Mouse (Mus musculus) midbrain, embryonic 14.5 days (tissue): ENCODE data around the gene 2310050C09Rik. TPM values are rescaled to one million over a fixed set of nuclear protein-coding genes. Genes with fewer than 3 reads are reported as not detected.

Experiments
- ATAC-seq: fragments of 200-750 bp; cut with Nextera tagmentation; 2 replicates; pipeline ENCODE4 v1.8.0; 2017; ENCODE audit warnings: moderate number of reproducible peaks, moderate library complexity; ENCODE audit not compliant: low FRiP score, low TSS enrichment
- DNase-seq: peaks from one replicate; pipeline ENCODE4 v3.0.0-alpha.2; 2015
- H3K27ac ChIP-seq: fragments of 300-500 bp; sonication (generic); replicated peaks from 2 replicates; pipeline ENCODE4 v1.5.1; 2014; ENCODE audit warnings: mild to moderate bottlenecking, low read depth, low read length, moderate library complexity
- H3K27me3 ChIP-seq: fragments of 300-500 bp; sonication (generic); 2 replicates; pipeline ENCODE4 v1.6.1; 2014; ENCODE audit warnings: low read length, control low read depth, mixed read lengths; ENCODE audit not compliant: control insufficient read depth, insufficient read depth
- H3K36me3 ChIP-seq: fragments of 300-500 bp; sonication (generic); 2 replicates; pipeline ENCODE4 v1.6.1; 2014; ENCODE audit warnings: low read length, control low read depth; ENCODE audit not compliant: control insufficient read depth, insufficient read depth
- H3K4me1 ChIP-seq: fragments of 300-500 bp; sonication (generic); 2 replicates; pipeline ENCODE4 v1.6.1; 2014; ENCODE audit warnings: mild to moderate bottlenecking, antibody characterized with exemption, low read length, control low read depth; ENCODE audit not compliant: control insufficient read depth, insufficient read depth
- H3K4me2 ChIP-seq: fragments of 300-500 bp; sonication (generic); 2 replicates; pipeline ENCODE4 v1.6.1; 2014; ENCODE audit warnings: mild to moderate bottlenecking, low read length, moderate library complexity
- H3K4me3 ChIP-seq: fragments of 300-500 bp; sonication (generic); replicated peaks from 2 replicates; pipeline ENCODE4 v1.5.1; 2014; ENCODE audit warnings: low read depth, low read length
- H3K9ac ChIP-seq: fragments of 300-500 bp; sonication (generic); replicated peaks from 2 replicates; pipeline ENCODE4 v1.6.1; 2014; ENCODE audit warnings: mild to moderate bottlenecking, low read length, moderate library complexity
- H3K9me3 ChIP-seq: fragments of 300-500 bp; sonication (generic); 2 replicates; pipeline ENCODE4 v1.6.1; 2016; ENCODE audit warnings: low read length, control low read depth, mixed read lengths; ENCODE audit not compliant: control insufficient read depth
- WGBS: fragments of 180-500 bp; shearing (Covaris S2); extraction: QIAGEN DNeasy Blood & Tissue Kit; methylation state at CpG from one replicate; pipeline ENCODE4 v1.1.7; 2014; 5-methylcytosine and 5-hydroxymethylcytosine counted together
- polyA plus RNA-seq: library from polyadenylated mRNA; unstranded; fragments of >200 nt; fragmentation: Nextera tagmentation; extraction: Ambion mirVana; gene quantifications from 2 replicates; pipeline ENCODE4 v1.2.1, GENCODE M21; 2014

2310050C09Rik gene
- polyA plus RNA-seq, 1 experiment from 2014 or later: not detected

GRCm38 (mm10) chr3:92827108-92827507, 42.9 kb downstream of the 2310050C09Rik start, which contains the start of gene Kprp:
Kprp (minus strand) TSS chr3:92827247.
- Histone ChIP-seq H3K9ac (no peak within 1 kb of the TSS), H3K4me2 (no peak within 1 kb of the TSS), H3K27ac (no peak within 1 kb of the TSS), H3K27me3 (no peaks in the 10 kb centered on the region), H3K9me3 (no peaks in the 10 kb centered on the region), H3K4me3 (no peak within 1 kb of the TSS), H3K36me3 (no peaks in the 10 kb centered on the region), H3K4me1 (no peaks in the 10 kb centered on the region)
- no peak for ATAC-seq
- 60% methylated on average over 1 of the region's 1 CpGs for WGBS
- no peak for DNase-seq

GRCm38 (mm10) chr3:92825808-92826207, 44.2 kb downstream of the 2310050C09Rik start:
- Histone ChIP-seq H3K27ac (no peak overlapping the region), H3K9me3 (no peaks in the 10 kb centered on the region), H3K4me3 (no peak overlapping the region), H3K36me3 (no peaks in the 10 kb centered on the region), H3K27me3 (no peaks in the 10 kb centered on the region), H3K4me2 (no peak overlapping the region), H3K4me1 (no peaks in the 10 kb centered on the region), H3K9ac (no peak overlapping the region)
- DNase-seq: no peak
- WGBS: 34% methylated on average over 1 of the region's 1 CpGs
- no peak for ATAC-seq

Other genes starting within 250 kb of the 2310050C09Rik start
- gene Lce6a, start 248.6 kb downstream of the 2310050C09Rik start, polyA plus RNA-seq: not detected in 2 replicates
- gene Lce1a1, start 221.9 kb downstream of the 2310050C09Rik start, polyA plus RNA-seq: not detected in 2 replicates
- not detected in 2 replicates for gene Lce1b, start 213.3 kb downstream of the 2310050C09Rik start, polyA plus RNA-seq
- gene Lce1a2, start 199.9 kb downstream of the 2310050C09Rik start, polyA plus RNA-seq: not detected in 2 replicates
- gene Lce1c, start 191.0 kb downstream of the 2310050C09Rik start, polyA plus RNA-seq: not detected in 2 replicates
- gene Lce1d, start 183.0 kb downstream of the 2310050C09Rik start, polyA plus RNA-seq: not detected in 2 replicates
- gene Lce1e, start 161.1 kb downstream of the 2310050C09Rik start, polyA plus RNA-seq: not detected in 2 replicates
- gene Lce1f, start 149.9 kb downstream of the 2310050C09Rik start, polyA plus RNA-seq: not detected in 2 replicates
- gene Gm38119, start 131.1 kb downstream of the 2310050C09Rik start, polyA plus RNA-seq: not detected in 2 replicates
- not detected in 2 replicates for gene Lce1g, start 117.9 kb downstream of the 2310050C09Rik start, polyA plus RNA-seq
- gene Lce1h, start 105.2 kb downstream of the 2310050C09Rik start, polyA plus RNA-seq: not detected in 2 replicates
- not detected in 2 replicates for gene Lce1i, start 91.3 kb downstream of the 2310050C09Rik start, polyA plus RNA-seq
- not detected in 2 replicates for gene Lce1j, start 79.7 kb downstream of the 2310050C09Rik start, polyA plus RNA-seq
- not detected in 2 replicates for gene Lce1k, start 62.3 kb downstream of the 2310050C09Rik start, polyA plus RNA-seq
- not detected in 2 replicates for gene Kprp, start 43.0 kb downstream of the 2310050C09Rik start, polyA plus RNA-seq
- gene Lce1l, start 18.9 kb downstream of the 2310050C09Rik start, polyA plus RNA-seq: not detected in 2 replicates
- gene Lce3a, start 56.0 kb upstream of the 2310050C09Rik start, polyA plus RNA-seq: not detected in 2 replicates
- gene Lce3b, start 62.8 kb upstream of the 2310050C09Rik start, polyA plus RNA-seq: not detected in 2 replicates
- gene Lce3c, start 74.3 kb upstream of the 2310050C09Rik start, polyA plus RNA-seq: not detected in 2 replicates
- gene Lce3d, start 87.2 kb upstream of the 2310050C09Rik start, polyA plus RNA-seq: not detected in 2 replicates
- not detected in 2 replicates for gene Lce3e, start 96.8 kb upstream of the 2310050C09Rik start, polyA plus RNA-seq
- not detected in 2 replicates for gene Lce3f, start 122.0 kb upstream of the 2310050C09Rik start, polyA plus RNA-seq
- 0.63 and 2.5 TPM in 2 replicates for gene Crct1, start 145.5 kb upstream of the 2310050C09Rik start, polyA plus RNA-seq
- not detected in 2 replicates for gene Lce1m, start 148.8 kb upstream of the 2310050C09Rik start, polyA plus RNA-seq
- not detected in 2 replicates for gene Gm4858, start 198.6 kb upstream of the 2310050C09Rik start, polyA plus RNA-seq